In the genomic region with DNA sequence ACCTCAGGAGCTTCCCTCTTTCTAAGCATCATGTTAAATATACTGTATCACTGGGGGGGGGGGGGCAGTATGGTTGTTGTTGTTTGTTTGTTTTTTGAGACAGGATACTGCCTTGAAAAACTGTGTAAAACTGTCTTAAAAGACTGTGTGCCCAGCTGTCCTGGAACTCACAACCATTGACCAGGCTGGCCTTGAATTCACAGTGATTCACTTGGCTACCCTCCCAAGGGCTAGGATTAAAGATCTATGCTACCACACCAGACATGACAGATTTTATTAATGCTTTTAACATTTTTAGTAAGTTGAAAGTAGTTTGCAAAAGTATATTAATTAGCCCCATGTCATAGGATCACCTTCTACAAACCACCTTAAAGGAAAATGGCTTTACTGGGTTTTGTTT, we compare ENCODE assay signal across 26 mouse cellular contexts.
"Had no signal": no experiment of that assay in that cellular context is flagged by ENCODE, and none has a peak within 500 bp of the region (broad histone marks: within the 10 kb centered on the region; RNA-seq: fewer than 3 reads in every experiment).

No protein-coding gene starts in this region.

- H3K4me1 ChIP-seq: intestine, embryonic 15.5 days; limb, embryonic 15.5 days; liver, embryonic 12.5 days had no signal

- ATAC-seq: hindbrain, embryonic 16.5 days; inflammation-experienced regulatory T-cells, adult 6 months; intestine, embryonic 15.5 days; intestine, postnatal 0 days; liver, embryonic 12.5 days had no signal

- H3K9ac ChIP-seq: heart, embryonic 12.5 days; hindbrain, embryonic 12.5 days; hindbrain, embryonic 14.5 days; intestine, embryonic 15.5 days; limb, embryonic 13.5 days; limb, embryonic 15.5 days; liver, embryonic 12.5 days; liver, embryonic 14.5 days had no signal

- H3K4me2 ChIP-seq: heart, embryonic 12.5 days; hindbrain, embryonic 12.5 days; hindbrain, embryonic 14.5 days; intestine, embryonic 15.5 days; limb, embryonic 13.5 days; limb, embryonic 15.5 days; liver, embryonic 12.5 days had no signal

- DNase-seq: gastrocnemius, postnatal 14 days; gastrocnemius, postnatal 36 days; heart, adult 2 months; heart, postnatal 10 days; heart, postnatal 4 days; kidney, adult 18-20 months; kidney, adult 8-10 months; kidney, postnatal 14 days; kidney, postnatal 36 days; layer of hippocampus, adult 9-11 months; layer of hippocampus, postnatal 36 days; left cerebral cortex, postnatal 4 days; lung, adult 18-20 months had no signal

- H3K9me3 ChIP-seq: heart, embryonic 10.5 days; intestine, embryonic 15.5 days; limb, embryonic 15.5 days; liver, embryonic 12.5 days had no signal

- H3K4me3 ChIP-seq: heart, adult 2 months; heart, embryonic 10.5 days; heart, embryonic 12.5 days; hindbrain, embryonic 10.5 days; hindbrain, embryonic 12.5 days; intestine, embryonic 15.5 days; limb, embryonic 13.5 days; limb, embryonic 15.5 days; liver, embryonic 12.5 days had no signal

- H3K27ac ChIP-seq: heart, adult 2 months; heart, embryonic 10.5 days; hindbrain, embryonic 10.5 days; hindbrain, embryonic 12.5 days; hindbrain, embryonic 14.5 days; intestine, embryonic 15.5 days; limb, embryonic 13.5 days; limb, embryonic 15.5 days; liver, embryonic 12.5 days; liver, embryonic 14.5 days had no signal

- H3K27me3 ChIP-seq: heart, embryonic 12.5 days; hindbrain, embryonic 12.5 days; intestine, embryonic 15.5 days; limb, embryonic 13.5 days; limb, embryonic 15.5 days; liver, embryonic 12.5 days had no signal

- H3K36me3 ChIP-seq: heart, embryonic 12.5 days; hindbrain, embryonic 10.5 days; hindbrain, embryonic 12.5 days; intestine, embryonic 15.5 days; limb, embryonic 13.5 days; limb, embryonic 15.5 days; liver, embryonic 12.5 days had no signal
